Mouse (Mus musculus) cerebellum, adult 9-10 months (tissue): Measurements from ENCODE around the gene Pelo.
A peak's percentile ranks its signal among the peaks of the same experiment; 100 is the strongest.

ENCODE experiments used
- DNase-seq: peaks from one replicate; pipeline ENCODE4 v3.0.0; 2022

The Pelo gene

DNA sequence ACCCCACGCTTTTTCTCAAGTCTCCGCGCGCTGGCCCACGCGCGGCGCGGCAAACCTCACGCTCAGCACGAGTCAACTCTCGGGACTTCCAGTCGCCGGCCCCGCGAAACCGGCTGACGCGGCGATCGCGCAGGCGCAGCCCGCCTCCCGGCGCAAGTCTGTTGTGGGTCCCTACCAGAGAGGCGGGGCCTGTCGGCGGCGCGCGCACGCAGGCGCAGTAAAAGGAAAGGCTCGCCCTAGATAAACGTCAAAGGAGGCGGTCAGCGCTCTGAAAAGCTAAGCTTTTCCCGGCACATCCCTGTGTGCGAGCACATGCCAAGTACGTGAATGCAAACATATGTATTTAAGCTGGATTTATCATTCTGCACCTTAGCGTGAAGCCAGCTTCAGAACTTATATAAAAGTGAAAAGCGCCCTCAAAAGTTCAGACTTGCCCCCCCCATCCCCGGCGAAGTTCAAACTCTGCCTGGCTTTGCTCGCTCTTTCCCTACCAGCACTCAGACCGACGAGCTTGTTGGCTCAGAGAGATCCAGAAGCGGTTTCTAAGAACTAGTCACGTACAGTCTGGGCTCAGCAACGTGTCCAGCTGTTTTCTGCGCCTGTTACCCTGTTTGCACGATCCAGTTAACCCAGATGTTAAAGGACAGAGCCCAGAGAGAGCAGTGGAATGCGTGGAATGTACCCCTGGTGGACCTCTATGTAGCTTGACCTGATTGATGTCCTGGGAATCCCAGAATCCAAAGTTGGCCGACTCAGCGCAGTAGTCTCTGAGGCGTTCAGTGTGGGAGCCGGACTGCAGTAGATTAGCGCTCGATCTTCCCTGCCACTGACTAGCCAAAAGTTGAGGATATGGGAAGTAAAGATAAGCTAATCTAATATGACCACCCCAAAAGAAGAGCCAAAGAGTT lies at the start of gene Pelo:
TSS of gene Pelo (minus strand) at position 118 of the 908 bp plus-strand sequence.
- DNase-seq: peak; percentile 94

DNA sequence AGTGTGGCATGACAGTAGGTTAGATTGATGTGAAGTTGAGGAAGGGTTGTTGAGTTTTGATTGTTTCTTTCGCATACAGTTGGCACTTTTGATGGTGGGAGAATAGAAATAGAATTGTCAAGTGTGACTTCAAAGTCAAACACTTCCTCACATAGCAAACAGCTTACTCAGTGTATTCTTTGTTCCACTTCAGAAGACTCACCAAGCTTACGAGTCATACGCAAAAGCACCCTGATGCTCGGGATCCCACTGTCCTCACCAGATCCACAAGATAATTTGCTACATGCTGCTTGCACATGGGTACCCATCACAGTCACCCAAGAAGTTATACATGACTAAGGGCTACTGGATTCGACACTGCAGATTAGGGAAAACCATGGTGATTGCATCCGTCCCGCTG lies 48.5 kb upstream of the Pelo start:
- no peak for DNase-seq

DNA sequence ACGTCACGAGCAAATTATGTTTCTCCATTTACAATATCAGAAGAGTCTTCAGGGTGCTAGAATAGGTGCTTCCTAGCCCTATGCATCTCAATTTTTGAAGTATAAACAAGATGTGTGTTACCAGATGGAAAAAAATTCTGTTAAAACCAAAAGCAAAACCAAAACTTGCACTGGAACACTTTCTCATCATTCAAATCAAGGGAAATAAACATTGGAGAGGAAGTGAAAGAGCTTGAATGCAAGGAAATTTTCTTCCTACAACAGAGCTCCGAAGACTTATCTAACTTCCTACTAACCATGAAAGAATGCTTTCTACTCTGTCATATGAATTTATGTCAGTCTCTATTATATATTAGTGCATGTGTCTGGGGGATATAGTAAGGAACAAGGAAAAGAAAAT lies 46.8 kb upstream of the Pelo start:
- DNase-seq: no peak

DNA sequence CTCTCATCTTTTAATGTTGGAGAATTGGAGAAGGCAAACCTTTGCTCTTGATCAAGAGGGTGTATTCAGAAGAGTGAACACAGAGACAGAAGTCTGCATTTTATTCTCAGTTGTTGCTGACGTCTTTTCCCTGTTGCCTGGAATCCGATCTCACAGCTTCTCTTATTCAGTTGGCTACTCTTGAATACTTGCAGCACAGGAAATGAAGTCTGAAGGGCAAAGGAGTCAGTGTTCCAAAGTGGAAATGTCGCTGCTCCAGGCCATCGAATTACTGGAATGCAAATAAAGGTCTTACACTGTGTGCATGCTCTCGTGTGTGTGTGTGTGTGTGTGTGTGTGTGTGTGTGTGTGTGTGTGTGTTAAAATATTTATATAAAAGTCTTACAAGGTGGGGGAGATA lies 42.4 kb upstream of the Pelo start:
- DNase-seq: no peak

DNA sequence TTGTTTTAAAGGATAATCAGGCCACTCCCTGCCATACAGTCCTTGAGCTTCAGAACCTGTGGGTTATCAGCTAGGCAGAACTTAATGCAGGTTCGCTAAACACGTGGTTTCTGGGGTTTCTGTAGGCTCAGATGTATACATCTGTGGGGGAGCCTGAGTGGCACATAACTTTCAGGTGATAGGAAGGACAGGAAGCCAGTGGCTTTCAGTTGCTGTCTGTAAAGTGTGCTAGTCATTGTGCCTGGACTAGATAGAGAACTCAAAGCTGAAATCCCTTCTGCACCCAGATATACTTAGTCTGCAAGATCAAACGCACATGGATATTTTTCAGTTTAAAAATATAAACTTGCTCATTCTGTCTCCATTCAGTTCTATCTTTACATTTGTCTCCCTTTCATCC lies 41.4 kb upstream of the Pelo start:
- no peak for DNase-seq

DNA sequence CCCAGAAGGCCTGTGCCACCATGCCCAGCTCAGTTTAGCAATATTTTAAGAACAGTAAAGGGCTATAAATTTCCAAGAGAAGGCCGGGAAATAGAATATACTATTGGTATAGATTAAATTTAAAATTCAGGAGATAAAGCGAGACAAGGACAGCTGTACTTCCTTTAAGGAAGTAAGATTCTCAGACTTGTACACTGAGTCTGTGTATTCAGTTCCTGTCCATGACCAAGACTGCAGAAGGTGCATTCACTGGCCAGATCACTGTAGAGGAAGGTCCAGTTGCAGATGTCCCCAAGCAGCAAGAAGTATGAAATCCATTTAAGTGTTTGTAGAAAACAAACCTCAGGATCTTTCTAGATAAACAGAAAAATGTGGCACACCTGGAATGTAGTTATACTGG lies 40.0 kb upstream of the Pelo start:
- no peak for DNase-seq

DNA sequence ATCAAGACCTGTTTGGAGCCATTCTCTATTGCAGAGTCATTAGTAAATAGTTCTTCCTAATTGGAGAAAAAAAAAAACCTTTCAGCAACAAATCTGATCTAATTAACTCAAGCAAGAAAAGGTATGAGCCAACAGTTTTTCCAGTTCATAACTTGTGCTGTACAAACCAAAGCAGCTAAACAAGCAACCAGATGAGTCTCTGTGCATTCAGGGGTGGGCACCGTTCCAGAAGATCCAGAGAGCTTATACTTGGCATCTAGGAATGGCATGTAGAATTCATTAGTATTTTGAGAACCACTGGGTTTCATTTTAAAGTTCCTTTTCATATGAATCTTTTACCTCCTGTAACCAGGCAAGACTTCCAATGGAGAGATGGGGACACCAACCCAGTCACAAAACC lies 37.8 kb upstream of the Pelo start:
- no peak for DNase-seq

DNA sequence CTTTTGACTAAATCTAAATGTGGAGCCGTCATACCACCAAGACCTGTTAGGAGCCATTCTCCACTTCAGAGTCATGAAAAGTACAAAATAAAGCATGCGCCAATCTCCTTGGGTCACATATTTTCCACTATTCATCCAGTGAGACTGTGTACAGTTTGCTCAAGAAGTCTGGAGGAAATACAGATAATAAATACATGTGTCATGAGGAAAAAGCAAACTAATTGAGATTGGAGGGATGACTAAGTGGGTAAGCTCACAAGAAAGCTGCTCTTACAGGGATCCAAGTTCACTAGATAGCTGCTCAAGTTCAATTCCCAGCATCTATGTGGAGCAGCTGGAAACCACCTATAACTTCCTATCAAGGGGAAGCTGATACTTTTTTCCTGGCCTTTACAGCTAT lies 36.5 kb upstream of the Pelo start:
- DNase-seq: no peak

DNA sequence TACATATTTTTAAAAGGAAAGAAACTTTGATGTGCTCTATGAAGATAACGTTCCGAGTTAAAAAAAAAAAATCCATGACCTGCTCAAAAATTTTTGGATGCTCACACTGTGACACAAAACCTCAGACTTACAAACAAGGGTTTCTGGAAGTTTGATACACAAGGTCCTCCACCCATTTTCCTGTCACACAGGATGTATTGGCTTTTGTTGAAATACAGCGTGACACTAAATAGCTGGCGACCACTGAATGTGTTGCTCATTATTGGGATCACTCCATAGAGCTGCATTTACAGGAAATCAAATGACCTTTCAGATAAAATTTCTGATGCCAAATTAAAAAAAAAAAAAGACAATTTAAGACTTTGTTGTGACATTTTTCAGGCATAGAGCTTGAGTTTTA lies 35.1 kb upstream of the Pelo start:
- no peak for DNase-seq

DNA sequence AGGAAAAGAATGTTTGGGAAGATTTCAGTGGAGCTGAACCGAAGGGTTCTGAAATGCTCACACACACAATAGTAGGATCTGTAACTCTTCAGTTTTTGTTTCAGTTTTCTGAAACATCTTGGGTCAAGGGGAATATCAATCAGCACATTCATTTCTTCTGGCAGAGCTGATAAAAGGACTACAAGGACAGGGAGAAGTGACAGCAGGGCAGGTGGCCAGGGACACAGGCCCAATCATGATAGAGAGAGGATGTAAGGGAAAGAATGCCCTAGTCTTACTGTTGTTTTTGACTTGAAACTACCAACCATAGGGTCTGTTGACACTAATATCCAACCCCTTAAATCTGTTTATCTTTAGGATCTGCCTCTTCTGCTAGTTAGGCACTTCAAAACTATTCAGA lies 34.5 kb upstream of the Pelo start:
- DNase-seq: no peak

DNA sequence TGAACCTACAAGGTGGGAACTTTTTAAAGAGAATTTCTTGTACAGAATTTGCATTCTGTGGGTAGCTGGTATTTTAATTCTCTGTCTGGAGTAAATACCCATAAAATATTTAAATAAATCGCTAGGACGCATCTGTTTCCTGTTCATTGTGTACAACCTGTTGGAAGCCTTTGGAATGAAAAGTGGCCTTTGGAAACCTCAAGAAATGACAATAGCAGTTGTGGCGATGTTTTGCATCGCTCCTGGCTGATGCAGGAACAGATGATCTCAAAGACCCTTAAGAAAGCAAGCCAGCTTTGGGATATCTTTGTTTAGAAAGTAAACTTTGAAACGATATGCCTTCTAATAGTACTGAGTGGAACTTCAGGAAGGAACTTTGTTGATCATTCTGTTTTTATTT lies 28.8 kb upstream of the Pelo start:
- no peak for DNase-seq

DNA sequence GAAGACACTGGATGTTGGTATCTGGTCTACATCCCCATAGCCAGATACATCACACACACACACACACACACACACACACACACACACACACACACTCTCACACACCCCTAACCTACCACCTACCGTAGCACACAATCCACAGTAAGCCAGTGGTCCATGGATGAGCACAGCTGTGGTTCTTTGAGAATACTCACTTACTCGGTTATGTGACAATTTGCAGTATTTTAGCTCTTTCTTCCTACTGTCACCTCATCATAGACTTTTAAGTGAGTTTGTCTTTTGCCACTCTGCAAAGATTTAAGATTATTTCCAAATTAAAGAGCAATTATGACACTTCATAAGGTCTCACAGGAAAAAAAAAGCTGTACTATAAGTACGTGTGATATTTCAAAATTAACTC lies 28.2 kb upstream of the Pelo start:
- no peak for DNase-seq

DNA sequence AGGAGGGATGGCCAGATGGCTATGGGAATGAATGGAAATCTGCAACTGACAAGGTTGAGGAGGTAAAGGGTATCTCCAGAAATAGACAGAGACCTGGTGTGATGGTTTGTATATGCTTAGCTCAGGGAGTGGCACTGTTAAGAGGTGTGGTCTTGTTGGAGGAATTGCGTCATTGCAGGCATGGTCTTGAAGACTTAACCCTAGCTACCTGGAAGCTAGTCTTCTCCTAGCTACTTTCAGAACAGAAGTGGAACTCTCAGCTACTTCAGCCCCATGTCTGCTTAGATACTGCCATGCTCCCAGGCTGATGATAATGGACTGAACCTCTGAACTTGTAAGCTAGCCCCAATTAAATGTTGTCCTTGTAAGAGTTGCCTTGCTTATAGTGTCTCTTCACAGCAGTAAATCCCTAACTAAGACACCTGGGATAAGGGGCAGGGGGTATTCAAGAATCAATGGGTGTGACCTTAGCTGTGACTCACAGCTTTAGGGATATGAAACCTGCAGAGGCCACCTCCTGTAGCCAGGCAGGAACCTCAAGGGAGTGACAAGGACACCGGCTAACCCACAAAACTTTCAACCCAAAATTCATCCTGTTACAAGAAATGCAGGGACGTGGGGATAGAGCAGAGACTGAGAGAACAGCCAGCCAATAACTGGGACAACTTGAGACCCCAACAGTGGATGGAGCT lies 27.1 kb upstream of the Pelo start:
- no peak for DNase-seq

DNA sequence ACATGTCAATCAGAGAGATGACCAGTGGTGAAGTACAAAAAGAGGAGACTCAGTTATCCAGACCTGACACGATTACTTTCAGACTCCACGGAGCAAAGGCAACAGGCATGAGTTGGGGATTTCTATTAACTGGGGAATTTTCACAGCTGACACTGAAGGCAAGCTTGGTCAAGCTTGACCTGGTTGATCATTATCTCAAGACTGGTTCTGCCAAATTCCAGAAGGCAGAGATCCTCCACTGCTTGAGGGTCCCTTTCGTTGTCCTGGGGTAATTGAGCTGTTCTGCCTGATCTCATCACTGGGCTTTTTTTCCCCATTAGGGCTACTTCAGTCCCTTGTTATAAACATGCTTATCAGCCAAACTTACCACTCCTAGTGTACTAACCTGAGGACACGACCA lies 19.6 kb upstream of the Pelo start:
- no peak for DNase-seq

DNA sequence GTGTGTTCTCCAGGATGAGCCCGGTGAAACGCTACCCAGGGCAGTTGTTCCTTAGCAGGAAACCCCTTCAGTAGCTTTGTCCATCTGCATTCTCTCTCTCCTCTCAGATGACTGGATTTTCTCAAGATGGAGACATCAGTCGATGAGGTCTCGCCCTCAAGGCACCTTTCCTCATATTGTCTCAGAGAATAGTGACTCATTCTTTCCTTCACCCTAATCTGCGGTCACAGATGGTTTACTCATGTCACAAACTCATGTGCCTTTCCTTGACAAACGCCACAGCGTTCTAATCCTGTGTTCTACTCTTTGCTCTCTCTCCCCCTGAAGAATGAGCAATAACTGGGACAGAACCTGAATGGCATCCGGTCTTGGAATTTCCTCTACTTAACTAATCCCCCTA lies 17.4 kb upstream of the Pelo start:
- no peak for DNase-seq

DNA sequence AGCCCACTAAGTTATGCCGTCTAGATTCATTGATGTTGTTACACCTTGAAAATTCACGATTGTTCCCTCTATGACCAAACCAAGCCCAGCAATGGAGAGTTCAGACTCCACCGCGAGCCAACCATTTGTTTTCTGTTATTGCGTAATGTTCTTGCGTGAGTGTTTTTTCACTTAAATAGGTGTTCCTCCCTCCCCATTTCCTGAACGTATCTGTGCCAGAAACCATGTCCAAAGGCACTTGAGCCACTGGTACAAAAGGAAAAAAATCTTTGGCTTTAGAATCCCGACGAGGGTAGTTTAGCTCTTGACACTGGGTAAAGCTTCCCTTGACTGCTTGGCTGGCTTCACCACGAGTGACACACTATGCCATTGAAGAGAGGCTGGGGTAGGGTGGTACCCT lies 16.2 kb upstream of the Pelo start:
- no peak for DNase-seq

DNA sequence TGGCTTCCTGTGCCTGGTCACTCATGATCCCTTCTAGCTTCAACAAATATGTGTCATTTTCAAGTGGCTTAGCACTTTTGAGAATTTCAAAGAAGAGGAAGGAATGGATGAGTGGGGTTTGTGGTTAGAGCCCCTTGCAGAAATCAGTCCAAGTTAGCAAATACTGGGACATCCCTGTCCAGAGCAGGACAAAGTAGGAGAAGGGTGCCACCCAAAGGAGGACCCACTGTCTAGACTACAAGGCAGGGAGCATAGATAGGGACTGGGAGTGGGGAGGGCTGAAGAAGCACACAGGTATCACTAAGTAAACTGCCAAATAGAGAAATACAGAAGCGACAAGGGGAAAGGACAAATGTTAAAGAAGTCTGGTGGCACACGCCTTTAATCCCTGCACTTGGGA lies 12.8 kb upstream of the Pelo start:
- no peak for DNase-seq

DNA sequence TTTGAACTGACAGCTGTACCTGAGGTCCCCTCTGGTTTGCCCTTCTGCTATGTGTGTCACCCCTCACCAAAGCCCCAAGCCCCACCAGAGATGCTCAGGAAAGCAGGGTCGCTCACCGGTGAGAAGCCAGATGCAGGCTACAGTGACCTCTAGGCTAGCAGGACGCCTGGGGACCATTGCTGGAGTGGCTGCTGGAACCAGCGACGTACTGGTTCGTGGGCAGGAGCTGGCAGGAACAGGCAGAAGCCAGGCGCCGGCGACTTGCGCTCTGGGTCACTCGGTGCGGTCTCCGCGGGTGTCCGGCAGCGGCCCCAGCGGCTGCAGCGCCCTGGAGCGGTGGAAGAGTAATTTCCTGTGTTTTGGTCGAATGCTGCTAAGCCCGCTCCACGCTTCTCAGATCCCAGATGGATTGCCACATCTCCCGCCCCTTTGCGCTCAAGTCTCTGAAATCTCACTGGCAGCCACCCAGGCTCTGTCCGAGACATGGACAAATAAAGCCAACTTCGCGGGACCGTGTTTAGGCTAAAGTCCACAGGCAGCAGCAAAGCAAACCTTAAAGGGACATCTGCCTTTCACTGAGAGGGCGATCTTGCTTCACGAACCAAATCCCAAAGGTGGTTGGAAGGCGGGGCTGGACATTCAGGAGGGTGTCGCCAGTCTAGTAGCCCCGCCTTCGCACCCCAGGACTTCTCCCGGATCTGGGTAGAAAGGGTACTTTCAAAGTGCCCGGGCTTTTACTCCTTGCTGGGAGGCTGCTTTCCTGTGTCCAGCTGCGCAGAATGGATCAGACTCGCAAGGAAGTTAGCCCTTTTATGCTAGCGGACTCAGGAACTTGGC lies 11.6 kb upstream of the Pelo start, which contains the start of the genes Gm49395 and Itga1:
TSS of gene Gm49395 (minus strand) at position 567 of the 837 bp plus-strand sequence.
TSS of gene Itga1 (minus strand) at position 610 of the 837 bp plus-strand sequence.
- no peak for DNase-seq

DNA sequence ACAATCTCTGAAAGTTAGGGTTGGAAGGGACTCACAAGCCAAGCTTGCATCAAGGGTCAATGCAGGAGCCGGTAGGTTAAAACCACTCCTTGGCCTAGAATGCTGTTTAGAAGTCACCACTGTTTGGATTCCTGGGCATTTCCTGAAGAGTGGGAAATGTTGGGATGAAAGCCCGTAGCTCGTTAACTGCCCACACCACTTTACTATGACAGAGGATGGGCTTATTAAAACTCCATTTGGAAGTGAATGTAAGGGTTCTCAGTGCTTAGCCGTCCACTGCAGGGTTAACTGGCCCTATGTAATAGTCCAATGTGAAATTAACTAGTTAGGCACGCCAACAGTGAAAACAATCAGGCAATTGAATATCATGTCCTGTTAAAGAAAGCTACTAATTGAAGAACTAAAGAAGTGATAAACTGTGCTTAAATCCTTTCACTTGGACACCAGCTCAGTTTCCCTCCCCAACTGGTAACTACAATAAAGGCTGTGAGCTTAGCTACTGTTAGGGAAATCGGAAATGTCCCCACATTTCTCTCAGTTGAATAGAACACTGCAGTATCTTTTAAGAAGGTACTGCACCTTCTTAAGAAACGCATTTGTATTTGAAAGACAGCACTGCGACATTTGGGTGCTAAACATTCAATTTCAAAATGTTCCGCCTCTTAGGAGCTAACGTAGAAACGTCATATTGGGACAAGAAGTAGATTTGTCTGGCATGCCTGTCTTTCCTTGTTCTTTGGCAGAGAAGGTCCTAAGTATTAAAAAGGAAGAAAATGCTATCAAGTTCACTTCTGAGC lies 10.6 kb upstream of the Pelo start:
- no peak for DNase-seq

DNA sequence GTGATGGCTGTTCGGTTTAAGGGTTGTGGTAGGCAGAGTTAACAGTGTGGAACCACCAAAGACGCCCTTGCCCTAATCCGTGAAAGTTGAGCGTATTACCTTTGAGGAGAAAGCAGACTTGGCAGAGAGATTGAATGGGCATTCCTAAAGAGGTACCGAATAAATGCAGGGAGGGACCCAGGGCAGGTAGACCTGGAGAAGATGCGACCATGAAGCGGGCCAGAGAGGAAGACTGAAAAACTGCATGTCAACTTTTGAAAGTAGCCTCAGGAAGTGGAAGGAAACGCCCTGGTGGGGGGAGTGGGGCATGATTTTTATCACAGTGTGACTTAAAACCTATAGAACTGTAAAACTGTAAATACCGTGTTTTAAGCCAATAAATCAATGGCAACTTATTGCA lies 9.4 kb upstream of the Pelo start:
- no peak for DNase-seq

DNA sequence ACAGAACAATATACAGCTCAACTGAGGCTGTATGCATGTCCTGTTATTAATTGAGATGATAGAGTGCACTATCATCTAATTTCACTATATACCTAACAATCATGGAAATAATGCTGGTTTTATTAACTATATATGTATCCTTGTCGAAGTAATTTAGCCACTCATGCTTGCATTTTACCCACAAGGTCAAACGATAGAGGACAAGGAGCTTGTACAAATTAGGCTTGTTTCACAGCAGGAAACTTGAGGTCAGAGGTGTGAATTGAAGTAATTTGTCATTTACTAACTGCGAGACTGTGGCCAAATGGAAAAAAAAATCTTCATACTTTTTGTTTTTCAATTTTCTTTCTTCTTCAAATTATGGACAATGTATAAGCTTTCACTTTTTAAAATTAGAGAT lies 8.2 kb upstream of the Pelo start:
- DNase-seq: no peak

DNA sequence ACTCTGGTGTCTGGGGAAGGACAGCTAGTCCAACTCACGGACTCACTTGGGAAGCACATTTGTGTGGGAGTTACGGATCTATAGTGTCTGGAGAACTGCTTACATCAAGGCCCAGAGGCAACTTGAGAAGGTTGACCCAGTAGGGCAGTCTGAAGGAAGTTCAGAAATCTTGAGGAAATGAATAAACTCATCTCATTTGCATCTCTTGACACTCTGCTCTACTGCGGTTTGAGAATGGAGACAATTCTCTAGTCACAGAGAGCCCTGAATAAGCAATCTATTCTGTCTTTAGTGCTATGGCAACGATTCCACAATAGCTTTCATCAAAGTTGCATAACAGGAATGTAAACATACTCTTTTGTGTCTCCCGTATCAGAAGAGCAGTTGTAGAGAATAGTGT lies 7.0 kb upstream of the Pelo start:
- DNase-seq: no peak

DNA sequence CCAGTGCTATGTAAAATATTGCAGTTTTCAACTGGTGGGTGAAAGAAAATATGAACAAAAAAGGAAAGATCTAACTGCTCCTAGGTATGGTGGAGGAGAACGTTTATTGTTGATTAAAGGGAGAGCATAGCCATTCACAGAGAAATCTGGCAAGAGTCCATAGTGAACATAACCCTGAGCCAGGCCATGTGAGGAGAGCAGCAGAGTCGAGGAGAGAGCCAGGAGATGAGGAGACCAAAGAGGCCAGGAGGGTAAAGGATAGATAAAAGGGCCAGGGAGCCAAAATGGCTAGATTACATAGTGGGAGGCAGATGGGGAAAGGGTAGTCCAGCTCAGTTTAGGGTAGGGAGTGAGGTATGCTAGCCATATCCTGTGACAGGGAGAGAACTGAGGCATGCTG lies 6.2 kb upstream of the Pelo start:
- DNase-seq: no peak
